Mouse (Mus musculus): ENCODE data around the gene Lrp8. TPM values are rescaled to one million over a fixed set of nuclear protein-coding genes. Genes with fewer than 3 reads are reported as not detected.

Gene Lrp8
- total and polyA plus RNA-seq, 3 experiments = 25.2 to 33.2 TPM; not detected in 1

DNA sequence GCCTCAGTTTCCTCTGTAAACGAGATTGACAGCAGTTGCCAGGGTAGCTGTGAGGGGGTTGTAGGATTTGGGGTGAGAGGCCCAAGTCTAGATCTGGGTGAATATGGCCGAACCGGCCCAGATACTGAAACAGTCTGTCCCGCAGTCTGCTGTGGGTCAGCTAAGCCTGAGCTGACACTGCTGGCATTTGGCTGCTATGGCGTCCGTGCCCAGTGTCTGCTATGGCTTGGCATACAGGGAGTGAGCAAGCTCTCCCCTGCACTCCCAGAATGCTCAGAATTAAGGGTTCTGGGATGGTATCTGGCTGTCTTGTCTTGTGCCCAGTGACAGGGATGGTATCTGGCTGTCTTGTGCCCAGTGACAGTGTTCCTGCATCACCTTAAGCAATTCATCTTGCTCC, 29.6 kb downstream of the Lrp8 start:
- H3K27me3 ChIP-seq (ENCODE audit: control insufficient read depth in 1 of 2, insufficient read depth in 2 of 2, low read length in 2 of 2) = no peaks in the 10 kb centered on the region
- no peaks in the 10 kb centered on the region for H3K4me1 ChIP-seq (ENCODE audit: control insufficient read depth in 1 of 2, insufficient read depth in 2 of 2, low read length in 2 of 2)
- no peak for TF ChIP-seq MYB (IDR thresholded peaks at IDR 0.05; ENCODE audit: low read depth, low read length)
- TF ChIP-seq POLR2AphosphoS2 (IDR thresholded peaks at IDR 0.05; ENCODE audit: low read length) = no peak
- no peak for TF ChIP-seq RAD21 (IDR thresholded peaks at IDR 0.05; ENCODE audit: low read depth, low read length)
- TF ChIP-seq EP300 (IDR thresholded peaks at IDR 0.05; ENCODE audit: low read depth in 1 of 2, low read length in 2 of 2) = no peak
- TF ChIP-seq GABPA (IDR thresholded peaks at IDR 0.05; ENCODE audit: low read depth, low read length) = no peak
- no peak for TF ChIP-seq SIN3A (IDR thresholded peaks at IDR 0.05; ENCODE audit: low read length)
- TF ChIP-seq POLR2A (IDR thresholded peaks at IDR 0.05; ENCODE audit: control insufficient read depth in 1 of 2, insufficient read depth in 1 of 2, low read depth in 1 of 2, low read length in 2 of 2, poor library complexity in 1 of 2) = no peak
- no peak for TF ChIP-seq CHD2 (IDR thresholded peaks at IDR 0.05; ENCODE audit: low read length)
- no peak for TF ChIP-seq MAFK (IDR thresholded peaks at IDR 0.05; ENCODE audit: borderline replicate concordance, low read depth, low read length)
- no peak for TF ChIP-seq MAZ (IDR thresholded peaks at IDR 0.05; ENCODE audit: low read depth, low read length)
- no peak for TF ChIP-seq USF2 (IDR thresholded peaks at IDR 0.05; ENCODE audit: borderline replicate concordance in 1 of 2, insufficient read depth in 1 of 2, low read depth in 1 of 2, low read length in 2 of 2)
- no peak for TF ChIP-seq JUND (IDR thresholded peaks at IDR 0.05; ENCODE audit: low read depth, low read length)
- TF ChIP-seq E2F4 (IDR thresholded peaks at IDR 0.05; ENCODE audit: borderline replicate concordance, low read depth, low read length) = no peak
- no peak for TF ChIP-seq RCOR1 (IDR thresholded peaks at IDR 0.05; ENCODE audit: low read depth, low read length)
- TF ChIP-seq NELFE (IDR thresholded peaks at IDR 0.05; ENCODE audit: low read depth, low read length) = no peak
- TF ChIP-seq GATA1 (IDR thresholded peaks at IDR 0.05; ENCODE audit: low read depth, low read length) = no peak
- no peak for TF ChIP-seq MEF2A (IDR thresholded peaks at IDR 0.05; ENCODE audit: extremely low read depth, insufficient replicate concordance, low read depth, low read length, poor library complexity, severe bottlenecking)
- no peak for TF ChIP-seq CHD1 (IDR thresholded peaks at IDR 0.05; ENCODE audit: low read depth, low read length)
- no peak for TF ChIP-seq MXI1 (IDR thresholded peaks at IDR 0.05; ENCODE audit: low read depth, low read length)
- H3K9me3 ChIP-seq (replicated peaks; ENCODE audit: insufficient read depth, low read length) = no peaks in the 10 kb centered on the region
- DNase-seq (ENCODE audit: low read depth, low spot score) = no peak
- H3K36me3 ChIP-seq (ENCODE audit: control insufficient read depth in 1 of 2, insufficient read depth in 2 of 2, low read length in 2 of 2) = no peaks in the 10 kb centered on the region; a peak in 3 of 4 replicates
- no peak overlapping the region for H3K27ac ChIP-seq (ENCODE audit: control insufficient read depth, low read depth, low read length)
- no peak overlapping the region for H3K9ac ChIP-seq (ENCODE audit: control insufficient read depth, low read depth, low read length, poor library complexity, severe bottlenecking)
- H3K4me3 ChIP-seq (ENCODE audit: control insufficient read depth in 1 of 2, insufficient read depth in 1 of 2, low read depth in 2 of 2, low read length in 2 of 2) = no peak overlapping the region
- H3K79me2 ChIP-seq (ENCODE audit: control insufficient read depth, insufficient read depth, low read length, poor library complexity) = 0 out of 2 replicates have a peak, but pooled peaks cover 1% of the 10 kb centered on the region

DNA sequence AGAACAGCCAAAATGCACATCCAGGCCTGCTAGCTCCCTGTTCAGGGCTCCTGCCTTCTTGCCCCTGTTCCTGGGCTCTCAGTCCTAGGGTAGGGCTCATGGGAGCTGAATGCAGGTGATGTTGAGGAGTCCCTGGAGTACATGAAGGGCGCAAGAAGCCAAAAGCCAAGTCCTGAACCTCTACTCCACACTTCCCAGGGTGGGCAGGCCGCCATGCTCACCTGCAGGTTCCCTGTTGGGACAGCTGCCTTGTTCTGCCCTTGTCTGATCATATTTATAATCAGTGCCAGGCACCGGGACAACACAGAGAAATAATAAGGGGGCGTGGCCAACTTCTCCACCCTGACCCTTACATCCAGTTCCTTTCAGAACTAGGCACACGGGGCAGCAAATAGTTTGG, 31.5 kb downstream of the Lrp8 start:
- H3K79me2 ChIP-seq (ENCODE audit: control insufficient read depth, insufficient read depth, low read length, poor library complexity) = 0 out of 2 replicates have a peak, but pooled peaks cover 1% of the 10 kb centered on the region
- no peak overlapping the region for H3K4me3 ChIP-seq (ENCODE audit: control insufficient read depth in 1 of 2, insufficient read depth in 1 of 2, low read depth in 2 of 2, low read length in 2 of 2)
- H3K27me3 ChIP-seq (ENCODE audit: control insufficient read depth in 1 of 2, insufficient read depth in 2 of 2, low read length in 2 of 2) = no peaks in the 10 kb centered on the region
- H3K9me3 ChIP-seq (replicated peaks; ENCODE audit: insufficient read depth, low read length) = no peaks in the 10 kb centered on the region
- DNase-seq (ENCODE audit: low read depth, low spot score) = no peak
- H3K9ac ChIP-seq (ENCODE audit: control insufficient read depth, low read depth, low read length, poor library complexity, severe bottlenecking) = no peak overlapping the region
- H3K36me3 ChIP-seq (ENCODE audit: control insufficient read depth in 1 of 2, insufficient read depth in 2 of 2, low read length in 2 of 2) = no peaks in the 10 kb centered on the region; a peak in 2 of 4 replicates
- H3K4me1 ChIP-seq (ENCODE audit: control insufficient read depth in 1 of 2, insufficient read depth in 2 of 2, low read length in 2 of 2) = no peaks in the 10 kb centered on the region
- H3K27ac ChIP-seq (ENCODE audit: control insufficient read depth, low read depth, low read length) = no peak overlapping the region
- TF ChIP-seq MAFK (IDR thresholded peaks at IDR 0.05; ENCODE audit: borderline replicate concordance, low read depth, low read length) = no peak
- TF ChIP-seq POLR2AphosphoS2 (IDR thresholded peaks at IDR 0.05; ENCODE audit: low read length) = no peak
- TF ChIP-seq CHD1 (IDR thresholded peaks at IDR 0.05; ENCODE audit: low read depth, low read length) = no peak
- TF ChIP-seq USF2 (IDR thresholded peaks at IDR 0.05; ENCODE audit: borderline replicate concordance in 1 of 2, insufficient read depth in 1 of 2, low read depth in 1 of 2, low read length in 2 of 2) = no peak
- no peak for TF ChIP-seq UBTF (IDR thresholded peaks at IDR 0.05; ENCODE audit: borderline replicate concordance, insufficient read depth, low read depth, low read length)
- no peak for TF ChIP-seq BHLHE40 (IDR thresholded peaks at IDR 0.05; ENCODE audit: borderline replicate concordance, low read depth, low read length)
- no peak for TF ChIP-seq NRF1 (IDR thresholded peaks at IDR 0.05; ENCODE audit: insufficient read depth, low read depth, low read length, poor library complexity, severe bottlenecking)
- TF ChIP-seq ZMIZ1 (IDR thresholded peaks at IDR 0.05; ENCODE audit: low read depth, low read length) = no peak
- TF ChIP-seq MEF2A (IDR thresholded peaks at IDR 0.05; ENCODE audit: extremely low read depth, insufficient replicate concordance, low read depth, low read length, poor library complexity, severe bottlenecking) = no peak
- TF ChIP-seq USF1 (IDR thresholded peaks at IDR 0.05; ENCODE audit: low read depth, low read length) = no peak
- TF ChIP-seq ZC3H11A (IDR thresholded peaks at IDR 0.05; ENCODE audit: low read depth, low read length) = no peak
- no peak for TF ChIP-seq GATA1 (IDR thresholded peaks at IDR 0.05; ENCODE audit: low read depth, low read length)
- TF ChIP-seq CHD2 (IDR thresholded peaks at IDR 0.05; ENCODE audit: low read length) = no peak
- TF ChIP-seq HCFC1 (IDR thresholded peaks at IDR 0.05; ENCODE audit: low read depth, low read length) = no peak
- no peak for TF ChIP-seq ELF1 (IDR thresholded peaks at IDR 0.05; ENCODE audit: low read depth, low read length)
- TF ChIP-seq ETS1 (IDR thresholded peaks at IDR 0.05; ENCODE audit: low read depth, low read length) = no peak
- TF ChIP-seq MYB (IDR thresholded peaks at IDR 0.05; ENCODE audit: low read depth, low read length) = no peak
- no peak for TF ChIP-seq POLR2AphosphoS5 (IDR thresholded peaks at IDR 0.05; ENCODE audit: borderline replicate concordance, low read depth, low read length)
